Mouse (Mus musculus) brain, embryonic 18.5 days (tissue): ENCODE measurements around the gene Wdr20.

Source experiments
- DNase-seq: peaks from one replicate; pipeline ENCODE4 v3.0.0-alpha.2; 2012; ENCODE audit warnings: low read depth, low spot score

Gene Wdr20

DNA sequence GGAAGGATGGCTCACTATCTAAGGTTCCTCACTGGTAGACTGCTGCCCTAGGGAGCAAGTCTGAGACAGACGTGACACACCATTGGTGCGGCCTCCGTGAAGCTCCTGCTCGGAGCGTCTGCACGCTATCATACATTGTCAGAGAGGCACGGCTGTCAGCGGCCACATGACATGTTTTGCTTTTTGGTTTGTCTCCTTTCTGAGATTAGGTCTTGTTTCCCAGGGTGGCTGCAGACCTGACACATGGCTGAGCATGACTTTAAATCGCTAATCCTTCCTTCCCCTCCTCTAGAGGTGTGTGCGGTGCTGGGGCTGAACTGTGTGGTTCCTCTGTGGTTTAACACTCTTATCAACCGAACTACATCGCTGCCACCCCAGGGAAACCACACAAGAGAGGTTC, 113.7 kb downstream of the Wdr20 start:
- DNase-seq: no peak

DNA sequence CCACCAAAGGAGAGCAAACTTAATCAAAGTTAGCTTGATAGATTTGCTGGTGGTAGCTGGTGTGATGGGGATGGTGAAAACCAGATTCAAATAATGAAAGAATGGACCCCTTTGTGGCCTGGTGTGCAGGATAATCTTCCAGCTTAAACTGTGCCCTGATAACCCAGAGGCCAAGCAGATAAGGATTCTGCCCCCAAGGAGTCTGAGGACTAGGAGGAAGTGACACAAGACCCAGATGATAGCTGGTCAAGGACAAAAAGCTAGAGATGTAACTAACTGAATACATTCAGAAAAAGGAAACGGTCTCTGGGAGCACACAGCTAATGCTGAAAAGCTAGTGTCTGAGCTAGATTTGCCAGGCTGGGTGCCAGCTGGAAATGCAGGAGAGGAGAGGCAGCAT, 114.2 kb downstream of the Wdr20 start:
- DNase-seq: no peak
